Mouse (Mus musculus) c-Kit-positive CD71-positive TER-119-negative erythroid progenitor cells, embryonic 14.5 days (primary cell): ENCODE measurements at regions not wholly inside any gene's neighbourhood (a gene's known extent, or its start where the extent isn't known, plus 50 kb on each side); places are given as distances from the start of the nearest gene placed in this dataset.

Experiments used
- DNase-seq: peaks from one replicate; pipeline ENCODE4 v3.0.0-alpha.2; 2013; ENCODE audit warnings: low read depth

- no peak for DNase-seq
These were observed 146.1 kb upstream of the Dyrk2 start for GRCm38 (mm10) chr10:119016104-119016503.

GRCm38 (mm10) chr10:119015311-119016055, 145.5 kb upstream of the Dyrk2 start:
- no peak for DNase-seq

- no peak for DNase-seq
These were observed 144.7 kb upstream of the Dyrk2 start for GRCm38 (mm10) chr10:119014731-119015130.

GRCm38 (mm10) chr10:119013758-119014157, 143.7 kb upstream of the Dyrk2 start:
- no peak for DNase-seq

GRCm38 (mm10) chr10:119011511-119011910, 141.5 kb upstream of the Dyrk2 start:
- no peak for DNase-seq

GRCm38 (mm10) chr10:119010884-119011283, 140.9 kb upstream of the Dyrk2 start:
- DNase-seq: no peak

- no peak for DNase-seq
These were observed 137.0 kb upstream of the Dyrk2 start for GRCm38 (mm10) chr10:119006866-119007575.

GRCm38 (mm10) chr10:119005491-119005890, 135.5 kb upstream of the Dyrk2 start:
- no peak for DNase-seq

- no peak for DNase-seq
These were observed 134.4 kb upstream of the Dyrk2 start for GRCm38 (mm10) chr10:119004426-119004825.

- DNase-seq: no peak
These were observed 133.8 kb upstream of the Dyrk2 start for GRCm38 (mm10) chr10:119003839-119004238.

- DNase-seq: no peak
These were observed 133.0 kb upstream of the Dyrk2 start for GRCm38 (mm10) chr10:119003042-119003441.

GRCm38 (mm10) chr10:119001895-119002294, 131.9 kb upstream of the Dyrk2 start:
- no peak for DNase-seq

GRCm38 (mm10) chr10:119001000-119001780, 131.2 kb upstream of the Dyrk2 start:
- DNase-seq: no peak

- DNase-seq: no peak
These were observed 129.0 kb upstream of the Dyrk2 start for GRCm38 (mm10) chr10:118998966-118999365.

GRCm38 (mm10) chr10:118997034-118997433, 127.0 kb upstream of the Dyrk2 start:
- no peak for DNase-seq

GRCm38 (mm10) chr10:118993819-118994574, 124.0 kb upstream of the Dyrk2 start:
- no peak for DNase-seq

GRCm38 (mm10) chr10:118991213-118991612, 121.2 kb upstream of the Dyrk2 start:
- DNase-seq: no peak

GRCm38 (mm10) chr10:118990500-118990899, 120.5 kb upstream of the Dyrk2 start:
- DNase-seq: no peak

- DNase-seq: no peak
These were observed 119.8 kb upstream of the Dyrk2 start for GRCm38 (mm10) chr10:118989812-118990211.

- no peak for DNase-seq
These were observed 118.2 kb upstream of the Dyrk2 start for GRCm38 (mm10) chr10:118988249-118988648.

- DNase-seq: no peak
These were observed 114.6 kb upstream of the Dyrk2 start for GRCm38 (mm10) chr10:118984580-118984979.

GRCm38 (mm10) chr10:118981446-118981845, 111.4 kb upstream of the Dyrk2 start:
- DNase-seq: no peak
